Mouse (Mus musculus): ENCODE measurements at regions not wholly inside any gene's neighbourhood (a gene's known extent, or its start where the extent isn't known, plus 50 kb on each side); places are given as distances from the start of the nearest gene placed in this dataset.

DNA sequence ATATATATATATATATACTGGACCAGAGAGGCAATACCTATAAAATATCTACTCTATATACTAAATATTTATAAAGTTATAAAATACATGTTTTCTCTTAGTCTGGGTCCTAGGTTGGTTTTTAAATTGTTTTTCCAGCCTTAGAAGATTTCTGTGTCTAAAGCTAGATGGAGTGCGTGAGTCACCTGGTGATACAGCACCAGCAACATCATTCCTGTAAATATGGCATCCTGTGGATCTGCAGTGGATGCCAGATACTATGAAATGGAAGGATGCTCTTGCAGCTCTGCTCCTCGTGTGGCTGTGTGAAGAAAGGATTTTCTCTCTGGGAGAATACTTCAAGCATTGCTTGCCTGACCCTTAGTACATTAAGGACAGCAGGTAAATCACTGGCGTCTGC is 761.2 kb downstream of the Adgrl2 start:
- no peak for TF ChIP-seq CTCF (IDR thresholded peaks at IDR 0.05; ENCODE audit: extremely low read depth, insufficient read length, insufficient replicate concordance, low read depth, low read length)
- TF ChIP-seq POLR2A (IDR thresholded peaks at IDR 0.05; ENCODE audit: low read depth, low read length): no peak
